Comparison of ENCODE assay signal across 12 mouse cellular contexts in genomic region chr14:77174491-77174890, GRCm38 (mm10). TPM values are rescaled to one million over a fixed set of nuclear protein-coding genes. Genes with fewer than 3 reads are reported as not detected.
DNase-seq lines count a peak whose midpoint lies in the region; ATAC-seq and TF ChIP-seq lines count a peak whose summit lies in the region.
"Had no signal": no experiment of that assay in that cellular context is flagged by ENCODE, and none has a peak within 500 bp of the region (broad histone marks: within the 10 kb centered on the region; RNA-seq: fewer than 3 reads in every experiment).

No protein-coding gene starts in this region.

- peaks cover 6% of the 10 kb centered on the region; the same call in 1 of the 2 replicates for H3K4me1 ChIP-seq in neural tube, embryonic 14.5 days (ENCODE audit: control insufficient read depth, insufficient read depth, low read length)
- H3K4me1 ChIP-seq: embryonic facial prominence, embryonic 13.5 days; stomach, embryonic 15.5 days had no signal

- DNase-seq in left cerebral cortex, postnatal 4 days: peak; percentile 93
- DNase-seq in left cerebral cortex, postnatal 25 days (ENCODE audit: low spot score in 2 of 2): no peak
- peak; percentile 90 to 96 for DNase-seq in cerebellum, postnatal 10 days
- peak; percentile 82 for DNase-seq in gastrocnemius, adult 2 months
- DNase-seq in adrenal gland, postnatal 36 days: no peak
- no peak for DNase-seq in adrenal gland, adult (ENCODE audit: inconsistent age in 2 of 2, low spot score in 1 of 2)
- no peak for DNase-seq in ovary, postnatal 10 days (ENCODE audit: low spot score)
- DNase-seq: adrenal gland, adult 8-10 months had no signal

- no peaks in the 10 kb centered on the region for H3K9me3 ChIP-seq in neural tube, embryonic 14.5 days (ENCODE audit: control insufficient read depth, low read length)
- H3K9me3 ChIP-seq: embryonic facial prominence, embryonic 13.5 days; stomach, embryonic 15.5 days had no signal

- peak; percentile 87; the same call in 1 of the 2 replicates for ATAC-seq in neural tube, embryonic 14.5 days (ENCODE audit: low read depth)

- H3K36me3 ChIP-seq in neural tube, embryonic 14.5 days (ENCODE audit: control insufficient read depth, insufficient read depth, low read length): no peaks in the 10 kb centered on the region
- H3K36me3 ChIP-seq: embryonic facial prominence, embryonic 13.5 days; G1E; stomach, embryonic 15.5 days had no signal

- H3K9ac ChIP-seq in neural tube, embryonic 14.5 days (replicated peaks; ENCODE audit: low read depth, low read length): no peak overlapping the region
- H3K9ac ChIP-seq: embryonic facial prominence, embryonic 13.5 days; stomach, embryonic 15.5 days had no signal

- no peak for TF ChIP-seq CTCF in gastrocnemius, adult 2 months (IDR thresholded peaks at IDR 0.05)

- no peak overlapping the region for H3K4me2 ChIP-seq in neural tube, embryonic 14.5 days (ENCODE audit: low read depth, low read length)
- H3K4me2 ChIP-seq: embryonic facial prominence, embryonic 13.5 days; stomach, embryonic 15.5 days had no signal

- peak overlapping the region; percentile 40; the same call in 1 of the 2 replicates for H3K27ac ChIP-seq in gastrocnemius, adult 2 months
- H3K27ac ChIP-seq in neural tube, embryonic 14.5 days (ENCODE audit: low read depth, low read length): no peak overlapping the region
- H3K27ac ChIP-seq: embryonic facial prominence, embryonic 13.5 days; stomach, embryonic 15.5 days had no signal

- peak overlapping the region; percentile 30 for H3K4me3 ChIP-seq in gastrocnemius, adult 2 months
- no peak overlapping the region for H3K4me3 ChIP-seq in neural tube, embryonic 14.5 days (ENCODE audit: low read depth, low read length)
- H3K4me3 ChIP-seq: embryonic facial prominence, embryonic 13.5 days; stomach, embryonic 15.5 days had no signal

- intact Hi-C loops in left cerebral cortex, postnatal 4 days (cut with DNase I): no loop called here
- intact Hi-C loops in left cerebral cortex, postnatal 25 days (cut with DNase I): no loop called here
- intact Hi-C loops in gastrocnemius, adult 2 months (cut with DNase I): loop anchor here (10.0 kb wide), 1 partner anchor 120 kb away; no protein-coding TSS in a partner anchor

- no peaks in the 10 kb centered on the region for H3K27me3 ChIP-seq in neural tube, embryonic 14.5 days (ENCODE audit: control insufficient read depth, insufficient read depth, low read length)
- H3K27me3 ChIP-seq: embryonic facial prominence, embryonic 13.5 days; stomach, embryonic 15.5 days had no signal

- WGBS in neural tube, embryonic 14.5 days: 58% methylated on average over 15 of the region's 15 CpGs

RNA-seq across cellular contexts. Expression of gene Enox1, which starts 17.9 kb away (rescaled TPM):
- 10 to 100 TPM; 67.2 to 73.5 TPM for total RNA-seq in left cerebral cortex, postnatal 4 days (2021)
- 10 to 100 TPM; 57.1 to 60.3 TPM for total RNA-seq in left cerebral cortex, postnatal 25 days (2021)
- 1 to 10 TPM in 1 of 2 experiments, under 1 TPM in 1; 0.48 to 1.1 TPM for total RNA-seq in gastrocnemius, adult 2 months (2021)
- 36.2 and 43.7 TPM in 2 replicates for polyA plus RNA-seq in neural tube, embryonic 14.5 days (2014; fragmentation: Nextera tagmentation; extraction: Ambion mirVana)
- 1 to 10 TPM; 3.8 to 4.2 TPM for total RNA-seq in adrenal gland, postnatal 36 days (2021)
- polyA plus RNA-seq: G1E had no signal

Comparison
In these comparisons a context has a peak if more than half of its experiments do, and no peak if none do; other contexts are left out.
1. DNase-seq: peak in left cerebral cortex, postnatal 4 days (single experiment), cerebellum, postnatal 10 days (2 of 2) and gastrocnemius, adult 2 months (single experiment); none in left cerebral cortex, postnatal 25 days (0 of 2), adrenal gland, postnatal 36 days (0 of 2), adrenal gland, adult (0 of 2) and ovary, postnatal 10 days (single experiment).
2. RNA of gene Enox1, which starts 17.9 kb away (total RNA-seq): 67.2 to 73.5 TPM in left cerebral cortex, postnatal 4 days and 57.1 to 60.3 TPM in left cerebral cortex, postnatal 25 days; 3.8 to 4.2 TPM in adrenal gland, postnatal 36 days and 0.48 to 1.1 TPM in gastrocnemius, adult 2 months; every median in the first group is over 10 times any median in the second.